Mouse (Mus musculus): ENCODE measurements around the gene Phlpp2. TPM values are rescaled to one million over a fixed set of nuclear protein-coding genes. Genes with fewer than 3 reads are reported as not detected.

The Phlpp2 gene
- polyA plus RNA-seq, 1 experiment from 2014 or later = 4.5 TPM

DNA sequence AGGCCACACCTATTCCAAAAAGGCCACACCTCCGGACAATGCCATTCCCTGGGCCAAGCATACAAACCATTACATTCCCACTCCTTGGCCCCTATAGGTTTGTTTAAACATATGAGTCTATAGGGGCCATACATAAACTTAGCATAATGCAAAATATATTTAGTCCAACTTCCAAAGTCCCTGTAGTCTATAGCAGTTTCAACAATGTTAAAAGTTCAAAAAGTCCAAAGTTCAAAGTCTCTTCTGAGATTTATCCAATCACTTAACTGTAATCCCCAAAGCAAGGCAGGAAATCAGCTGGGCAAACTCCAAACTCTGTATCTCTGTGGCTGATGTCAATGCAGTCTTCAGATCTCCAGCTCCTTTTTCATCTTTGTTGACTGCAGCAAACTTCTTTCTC lies 20.9 kb downstream of the Phlpp2 start:
- Histone ChIP-seq H3K36me3 (ENCODE audit: control insufficient read depth, insufficient read depth, low read length) (peaks cover 7% of the 10 kb centered on the region; the same call in 1 of the 2 replicates), H3K27me3 (replicated peaks; ENCODE audit: control insufficient read depth, insufficient read depth, low read length) (no peaks in the 10 kb centered on the region), H3K9ac (ENCODE audit: low read depth, low read length) (no peak overlapping the region), H3K4me3 (ENCODE audit: low read length) (no peak overlapping the region), H3K27ac (ENCODE audit: low read depth, low read length) (no peak overlapping the region), H3K9me3 (ENCODE audit: control insufficient read depth, low read length) (no peaks in the 10 kb centered on the region), H3K4me2 (ENCODE audit: low read length) (no peak overlapping the region), H3K4me1 (ENCODE audit: control insufficient read depth, insufficient read depth, low read depth, low read length) (no peaks in the 10 kb centered on the region)
- WGBS = 100% methylated on average over 1 of the region's 1 CpGs
- no peak for ATAC-seq

- Histone ChIP-seq H3K9ac (ENCODE audit: low read depth, low read length) (no peak overlapping the region), H3K36me3 (ENCODE audit: control insufficient read depth, insufficient read depth, low read length) (peaks cover 5% of the 10 kb centered on the region; the same call in 1 of the 2 replicates), H3K9me3 (ENCODE audit: control insufficient read depth, low read length) (no peaks in the 10 kb centered on the region), H3K27me3 (replicated peaks; ENCODE audit: control insufficient read depth, insufficient read depth, low read length) (no peaks in the 10 kb centered on the region), H3K4me1 (ENCODE audit: control insufficient read depth, insufficient read depth, low read depth, low read length) (no peaks in the 10 kb centered on the region), H3K27ac (ENCODE audit: low read depth, low read length) (no peak overlapping the region), H3K4me3 (ENCODE audit: low read length) (no peak overlapping the region), H3K4me2 (ENCODE audit: low read length) (no peak overlapping the region)
- 96% methylated on average over 3 of the region's 3 CpGs for WGBS
- ATAC-seq = no peak
Measured at GRCm38 (mm10) chr8:109890794-109891585, 22.6 kb downstream of the Phlpp2 start.

- Histone ChIP-seq H3K4me3 (ENCODE audit: low read length) (no peak overlapping the region), H3K36me3 (ENCODE audit: control insufficient read depth, insufficient read depth, low read length) (peaks cover 5% of the 10 kb centered on the region; the same call in 1 of the 2 replicates), H3K9ac (ENCODE audit: low read depth, low read length) (no peak overlapping the region), H3K4me2 (ENCODE audit: low read length) (no peak overlapping the region), H3K9me3 (ENCODE audit: control insufficient read depth, low read length) (no peaks in the 10 kb centered on the region), H3K4me1 (ENCODE audit: control insufficient read depth, insufficient read depth, low read depth, low read length) (no peaks in the 10 kb centered on the region), H3K27ac (ENCODE audit: low read depth, low read length) (no peak overlapping the region), H3K27me3 (replicated peaks; ENCODE audit: control insufficient read depth, insufficient read depth, low read length) (no peaks in the 10 kb centered on the region)
- ATAC-seq = no peak
- WGBS = 92% methylated on average over 1 of the region's 1 CpGs
Measured at GRCm38 (mm10) chr8:109894636-109895035, 26.3 kb downstream of the Phlpp2 start.

GRCm38 (mm10) chr8:109895355-109895754 lies 27.0 kb downstream of the Phlpp2 start:
- Histone ChIP-seq H3K9me3 (ENCODE audit: control insufficient read depth, low read length) (no peaks in the 10 kb centered on the region), H3K4me3 (ENCODE audit: low read length) (no peak overlapping the region), H3K4me2 (ENCODE audit: low read length) (no peak overlapping the region), H3K27me3 (replicated peaks; ENCODE audit: control insufficient read depth, insufficient read depth, low read length) (no peaks in the 10 kb centered on the region), H3K36me3 (ENCODE audit: control insufficient read depth, insufficient read depth, low read length) (peaks cover 5% of the 10 kb centered on the region; the same call in 1 of the 2 replicates), H3K4me1 (ENCODE audit: control insufficient read depth, insufficient read depth, low read depth, low read length) (no peaks in the 10 kb centered on the region), H3K9ac (ENCODE audit: low read depth, low read length) (no peak overlapping the region), H3K27ac (ENCODE audit: low read depth, low read length) (no peak overlapping the region)
- ATAC-seq = no peak
- WGBS = 93% methylated on average over 12 of the region's 12 CpGs

DNA sequence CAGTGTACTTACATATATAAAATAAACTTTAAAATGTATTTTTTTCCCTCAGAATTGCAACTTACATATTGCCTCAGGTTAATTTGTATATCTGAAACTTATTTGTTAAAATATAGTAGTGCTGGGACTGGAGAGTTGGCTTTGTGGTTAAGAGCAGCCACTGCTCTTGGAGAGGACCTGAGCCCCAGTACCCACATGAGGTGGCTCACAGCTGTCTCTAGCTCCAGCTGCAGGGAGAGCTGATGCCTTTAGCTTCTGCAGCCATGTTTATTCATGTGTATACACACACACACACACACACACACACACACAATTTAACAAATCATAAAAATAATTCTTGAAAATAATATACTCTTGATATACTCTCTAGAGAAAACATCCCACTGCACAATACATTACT lies 34.0 kb downstream of the Phlpp2 start:
- Histone ChIP-seq H3K4me1 (ENCODE audit: control insufficient read depth, insufficient read depth, low read depth, low read length) (no peaks in the 10 kb centered on the region), H3K9me3 (ENCODE audit: control insufficient read depth, low read length) (no peaks in the 10 kb centered on the region), H3K4me2 (ENCODE audit: low read length) (no peak overlapping the region), H3K27me3 (replicated peaks; ENCODE audit: control insufficient read depth, insufficient read depth, low read length) (no peaks in the 10 kb centered on the region), H3K4me3 (ENCODE audit: low read length) (no peak overlapping the region), H3K9ac (ENCODE audit: low read depth, low read length) (no peak overlapping the region), H3K36me3 (ENCODE audit: control insufficient read depth, insufficient read depth, low read length) (no peaks in the 10 kb centered on the region), H3K27ac (ENCODE audit: low read depth, low read length) (no peak overlapping the region)
- ATAC-seq = no peak

DNA sequence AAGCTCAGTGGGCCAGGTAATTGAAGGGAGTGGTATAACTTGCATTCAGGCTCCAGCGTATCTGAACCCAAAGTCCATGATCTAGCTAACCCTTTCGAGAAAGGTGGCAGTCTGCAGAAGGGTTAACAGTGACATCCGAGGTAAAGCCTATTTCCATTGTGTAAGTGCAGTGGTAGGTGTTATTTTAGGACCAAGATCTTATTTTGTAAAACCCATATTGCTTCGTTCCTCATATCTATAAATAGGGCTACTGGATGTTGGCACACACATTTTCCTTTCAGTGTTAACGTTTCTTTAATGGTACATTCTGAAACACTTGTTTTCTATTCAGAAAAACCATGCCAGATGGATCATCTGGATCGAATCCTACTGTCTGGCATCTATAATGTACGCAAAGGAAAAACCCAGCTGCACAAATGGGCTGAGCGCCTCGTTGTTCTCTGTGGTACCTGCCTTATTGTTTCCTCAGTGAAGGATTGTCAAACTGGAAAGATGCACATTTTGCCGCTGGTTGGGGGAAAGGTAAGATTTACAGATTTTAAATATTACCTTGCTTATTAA lies 35.6 kb downstream of the Phlpp2 start:
- 82% methylated on average over 10 of the region's 10 CpGs for WGBS
- Histone ChIP-seq H3K36me3 (ENCODE audit: control insufficient read depth, insufficient read depth, low read length) (peaks cover 2% of the 10 kb centered on the region; the same call in 1 of the 2 replicates), H3K4me2 (ENCODE audit: low read length) (no peak overlapping the region), H3K4me3 (ENCODE audit: low read length) (no peak overlapping the region), H3K27me3 (replicated peaks; ENCODE audit: control insufficient read depth, insufficient read depth, low read length) (no peaks in the 10 kb centered on the region), H3K27ac (ENCODE audit: low read depth, low read length) (no peak overlapping the region), H3K9ac (ENCODE audit: low read depth, low read length) (no peak overlapping the region), H3K4me1 (ENCODE audit: control insufficient read depth, insufficient read depth, low read depth, low read length) (no peaks in the 10 kb centered on the region), H3K9me3 (ENCODE audit: control insufficient read depth, low read length) (no peaks in the 10 kb centered on the region)
- no peak for ATAC-seq

DNA sequence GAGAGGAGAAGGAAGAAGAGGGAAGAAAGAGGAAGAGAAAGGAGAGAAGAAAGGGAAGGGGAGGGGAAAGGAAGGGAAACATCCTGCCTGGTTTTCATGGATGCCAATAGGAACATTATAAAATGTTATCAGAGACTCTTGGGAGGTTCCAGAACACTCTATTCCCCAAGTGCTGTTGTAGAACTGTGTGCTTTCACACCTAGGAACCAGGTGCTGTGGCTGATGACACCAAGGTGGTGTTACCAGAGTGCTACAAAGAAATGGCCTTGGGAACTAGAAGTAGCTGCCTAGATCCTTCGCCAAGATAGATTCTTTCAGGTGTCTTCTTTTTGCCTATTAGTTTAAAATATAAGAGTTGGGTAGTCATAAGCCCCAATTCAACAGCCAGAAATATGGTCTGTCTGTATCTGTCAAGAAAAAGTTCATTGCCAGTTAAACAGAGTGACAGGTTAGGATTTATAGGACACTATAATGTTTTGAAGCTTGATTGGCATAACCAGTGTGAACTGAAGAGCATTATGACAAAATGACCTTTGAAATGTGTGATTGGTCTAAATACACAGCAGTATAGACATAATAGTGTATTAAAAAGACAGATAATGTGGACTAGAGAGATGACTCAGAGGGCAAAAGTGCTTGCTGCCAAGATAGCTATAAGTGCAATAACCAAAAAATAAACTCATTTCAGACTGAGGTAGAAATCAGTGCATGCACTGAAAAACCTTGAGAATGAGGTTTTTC lies 36.8 kb downstream of the Phlpp2 start:
- no peak overlapping the region for H3K4me2 ChIP-seq (ENCODE audit: low read length)
- no peaks in the 10 kb centered on the region for H3K4me1 ChIP-seq (ENCODE audit: control insufficient read depth, insufficient read depth, low read depth, low read length)
- no peaks in the 10 kb centered on the region for H3K27me3 ChIP-seq (replicated peaks; ENCODE audit: control insufficient read depth, insufficient read depth, low read length)
- no peak overlapping the region for H3K9ac ChIP-seq (ENCODE audit: low read depth, low read length)
- no peaks in the 10 kb centered on the region for H3K9me3 ChIP-seq (ENCODE audit: control insufficient read depth, low read length)
- WGBS = 90% methylated on average over 1 of the region's 1 CpGs
- no peak overlapping the region for H3K4me3 ChIP-seq (ENCODE audit: low read length)
- no peak overlapping the region for H3K27ac ChIP-seq (ENCODE audit: low read depth, low read length)
- no peak for ATAC-seq
- peaks cover 9% of the 10 kb centered on the region for H3K36me3 ChIP-seq (ENCODE audit: control insufficient read depth, insufficient read depth, low read length)

GRCm38 (mm10) chr8:109906907-109907306 lies 38.6 kb downstream of the Phlpp2 start:
- Histone ChIP-seq H3K4me1 (ENCODE audit: control insufficient read depth, insufficient read depth, low read depth, low read length) (no peaks in the 10 kb centered on the region), H3K9ac (ENCODE audit: low read depth, low read length) (no peak overlapping the region), H3K4me3 (ENCODE audit: low read length) (no peak overlapping the region), H3K27ac (ENCODE audit: low read depth, low read length) (no peak overlapping the region), H3K9me3 (ENCODE audit: control insufficient read depth, low read length) (no peaks in the 10 kb centered on the region), H3K27me3 (replicated peaks; ENCODE audit: control insufficient read depth, insufficient read depth, low read length) (no peaks in the 10 kb centered on the region), H3K36me3 (ENCODE audit: control insufficient read depth, insufficient read depth, low read length) (peaks cover 9% of the 10 kb centered on the region), H3K4me2 (ENCODE audit: low read length) (no peak overlapping the region)
- no peak for ATAC-seq
- 94% methylated on average over 3 of the region's 3 CpGs for WGBS

GRCm38 (mm10) chr8:109907376-109907775 lies 39.0 kb downstream of the Phlpp2 start:
- WGBS = 90% methylated on average over 4 of the region's 4 CpGs
- H3K36me3 ChIP-seq (ENCODE audit: control insufficient read depth, insufficient read depth, low read length) = peaks cover 9% of the 10 kb centered on the region

More at GRCm38 (mm10) chr8:109907376-109907775, 39.0 kb downstream of the Phlpp2 start:
- Histone ChIP-seq H3K4me3 (ENCODE audit: low read length) (no peak overlapping the region), H3K9ac (ENCODE audit: low read depth, low read length) (no peak overlapping the region), H3K27me3 (replicated peaks; ENCODE audit: control insufficient read depth, insufficient read depth, low read length) (no peaks in the 10 kb centered on the region), H3K4me1 (ENCODE audit: control insufficient read depth, insufficient read depth, low read depth, low read length) (no peaks in the 10 kb centered on the region), H3K4me2 (ENCODE audit: low read length) (no peak overlapping the region), H3K27ac (ENCODE audit: low read depth, low read length) (no peak overlapping the region), H3K9me3 (ENCODE audit: control insufficient read depth, low read length) (no peaks in the 10 kb centered on the region)
- no peak for ATAC-seq

Measured in hindbrain, embryonic 16.5 days (tissue).